Mouse (Mus musculus) C2C12 (cell line): ENCODE results near the gene Plekha5.

Experiments used
- CTCF ChIP-seq: IDR thresholded peaks from one replicate; pipeline ENCODE4 v1.5.1; 2011; ENCODE audit not compliant: control insufficient read depth, insufficient read depth, insufficient read length
- MYOG ChIP-seq: IDR thresholded peaks from one replicate; pipeline ENCODE4 v1.6.1; 2011; ENCODE audit not compliant: control insufficient read depth, insufficient read length; ENCODE audit errors: extremely low read depth

- TF ChIP-seq CTCF (no peak), MYOG (no peak)
These were observed 88.2 kb downstream of the Plekha5 start for GRCm38 (mm10) chr6:140512016-140512415.
